In genomic region chrX:102645146-102645545, GRCm38 (mm10) we compare ENCODE assay signal across 9 mouse cellular contexts. TPM values are rescaled to one million over a fixed set of nuclear protein-coding genes. Genes with fewer than 3 reads are reported as not detected.
DNase-seq lines count a peak whose midpoint lies in the region; ATAC-seq and TF ChIP-seq lines count a peak whose summit lies in the region.
"Had no signal": no experiment of that assay in that cellular context is flagged by ENCODE, and none has a peak within 500 bp of the region (broad histone marks: within the 10 kb centered on the region; RNA-seq: fewer than 3 reads in every experiment).

No protein-coding gene starts in this region.

- no peak overlapping the region for H3K9ac ChIP-seq in kidney, postnatal 0 days (ENCODE audit: low read depth, low read length)
- no peak overlapping the region for H3K9ac ChIP-seq in forebrain, embryonic 14.5 days (ENCODE audit: low read length)
- no peak overlapping the region for H3K9ac ChIP-seq in intestine, embryonic 16.5 days (ENCODE audit: low read depth, low read length)

- H3ac ChIP-seq in myocyte (ENCODE audit: control insufficient read depth, insufficient read length) = no peak overlapping the region

- no peaks in the 10 kb centered on the region for H3K4me1 ChIP-seq in kidney, postnatal 0 days (replicated peaks; ENCODE audit: insufficient read depth, low read length)
- no peaks in the 10 kb centered on the region for H3K4me1 ChIP-seq in forebrain, embryonic 14.5 days (ENCODE audit: control insufficient read depth, insufficient read depth, low read length)
- H3K4me1 ChIP-seq in intestine, embryonic 16.5 days (ENCODE audit: control insufficient read depth, insufficient read depth, low read length) = no peaks in the 10 kb centered on the region

- DNase-seq in kidney, postnatal 0 days (ENCODE audit: low spot score) = no peak
- DNase-seq in kidney, postnatal 10 days = no peak
- no peak for DNase-seq in forebrain, embryonic 14.5 days (ENCODE audit: low spot score)
- no peak for DNase-seq in left cerebral cortex, adult 8-10 months (ENCODE audit: low spot score in 2 of 2)
- DNase-seq in kidney, adult 18-20 months = no peak

- TF ChIP-seq POLR2A in myocyte (IDR thresholded peaks at IDR 0.05; ENCODE audit: insufficient read length, low read depth) = no peak

- ATAC-seq in kidney, postnatal 0 days (replicated peaks; ENCODE audit: low FRiP score, low read depth) = no peak
- no peak for ATAC-seq in forebrain, embryonic 14.5 days
- no peak for ATAC-seq in intestine, embryonic 16.5 days
- no peak for ATAC-seq in inflammation-experienced regulatory T-cells, adult 6 months

- H3K36me3 ChIP-seq in kidney, postnatal 0 days (ENCODE audit: insufficient read depth, low read length) = no peaks in the 10 kb centered on the region
- H3K36me3 ChIP-seq in forebrain, embryonic 14.5 days (ENCODE audit: control insufficient read depth, insufficient read depth, low read length) = no peaks in the 10 kb centered on the region
- no peaks in the 10 kb centered on the region for H3K36me3 ChIP-seq in intestine, embryonic 16.5 days (ENCODE audit: control insufficient read depth, insufficient read depth, low read length)
- H3K36me3 ChIP-seq in myocyte (ENCODE audit: control insufficient read depth, insufficient read depth) = no peaks in the 10 kb centered on the region

- no peak overlapping the region for H3K27ac ChIP-seq in kidney, postnatal 0 days
- H3K27ac ChIP-seq in forebrain, embryonic 14.5 days (ENCODE audit: low read depth, low read length) = no peak overlapping the region
- no peak overlapping the region for H3K27ac ChIP-seq in intestine, embryonic 16.5 days (ENCODE audit: low read length)

- no peaks in the 10 kb centered on the region for H3K79me2 ChIP-seq in myocyte (ENCODE audit: control insufficient read depth, insufficient read depth)

- TF ChIP-seq CTCF in kidney, postnatal 0 days (IDR thresholded peaks at IDR 0.05; ENCODE audit: low read depth) = no peak

- H3K4me2 ChIP-seq in kidney, postnatal 0 days (ENCODE audit: low read length) = peak overlapping the region; percentile 56
- peak overlapping the region; percentile 56 for H3K4me2 ChIP-seq in forebrain, embryonic 14.5 days (ENCODE audit: low read length)
- peak overlapping the region; percentile 54 for H3K4me2 ChIP-seq in intestine, embryonic 16.5 days (ENCODE audit: low read depth, low read length)
- peak overlapping the region; percentile 73 for H3K4me2 ChIP-seq in myocyte (ENCODE audit: low read depth)

- no peaks in the 10 kb centered on the region for H3K9me3 ChIP-seq in kidney, postnatal 0 days (replicated peaks; ENCODE audit: low read length)
- no peaks in the 10 kb centered on the region for H3K9me3 ChIP-seq in forebrain, embryonic 14.5 days (replicated peaks; ENCODE audit: control insufficient read depth, low read length)
- H3K9me3 ChIP-seq in intestine, embryonic 16.5 days (ENCODE audit: control insufficient read depth, low read length) = no peaks in the 10 kb centered on the region

- peak overlapping the region; percentile 52; the same call in 1 of the 2 replicates for H3K4me3 ChIP-seq in kidney, postnatal 0 days (replicated peaks; ENCODE audit: low read depth, low read length)
- H3K4me3 ChIP-seq in forebrain, embryonic 14.5 days (ENCODE audit: low read depth, low read length) = no peak overlapping the region
- H3K4me3 ChIP-seq in intestine, embryonic 16.5 days (ENCODE audit: low read length) = peak overlapping the region; percentile 64
- peak overlapping the region; percentile 41 for H3K4me3 ChIP-seq in myocyte

- no peaks in the 10 kb centered on the region for H3K27me3 ChIP-seq in kidney, postnatal 0 days (ENCODE audit: insufficient read depth, low read length)
- H3K27me3 ChIP-seq in forebrain, embryonic 14.5 days (replicated peaks; ENCODE audit: control insufficient read depth, insufficient read depth, low read length) = no peaks in the 10 kb centered on the region
- H3K27me3 ChIP-seq in intestine, embryonic 16.5 days (replicated peaks; ENCODE audit: control insufficient read depth, insufficient read depth, low read length) = no peaks in the 10 kb centered on the region; the same call in 1 of the 2 replicates
- H3K27me3 ChIP-seq in myocyte (ENCODE audit: control insufficient read depth, insufficient read depth, insufficient read length) = no peaks in the 10 kb centered on the region

- WGBS in kidney, postnatal 0 days = 56% methylated on average over 6 of the region's 6 CpGs
- 67% methylated on average over 6 of the region's 6 CpGs for WGBS in forebrain, embryonic 14.5 days
- WGBS in intestine, embryonic 16.5 days = 43% methylated on average over 6 of the region's 6 CpGs

TF ChIP-seq in myocyte, 11 proteins besides CTCF, POLR2A, EP300 and RAD21:
- TF ChIP-seq REST (IDR thresholded peaks at IDR 0.05; ENCODE audit: insufficient read depth, insufficient read length) = no peak
- no peak for TF ChIP-seq USF1 (IDR thresholded peaks at IDR 0.05; ENCODE audit: low read depth)
- TF ChIP-seq SRF (IDR thresholded peaks at IDR 0.05; ENCODE audit: control insufficient read depth, insufficient read length, low read depth) = no peak
- TF ChIP-seq CEBPB (IDR thresholded peaks at IDR 0.05; ENCODE audit: insufficient read depth, poor library complexity, severe bottlenecking) = no peak
- no peak for TF ChIP-seq MAX (IDR thresholded peaks at IDR 0.05; ENCODE audit: low read depth)
- TF ChIP-seq E2F4 (IDR thresholded peaks at IDR 0.05; ENCODE audit: insufficient read depth) = no peak
- TF ChIP-seq TCF3 (IDR thresholded peaks at IDR 0.05; ENCODE audit: insufficient read length, low read depth) = no peak
- no peak for TF ChIP-seq POLR2AphosphoS2 (IDR thresholded peaks at IDR 0.05; ENCODE audit: insufficient read length, low read depth)
- no peak for TF ChIP-seq MYOG (IDR thresholded peaks at IDR 0.05; ENCODE audit: control insufficient read depth in 1 of 3, insufficient read depth in 1 of 3, insufficient read length in 2 of 3, low read depth in 2 of 3)
- TF ChIP-seq TCF12 (IDR thresholded peaks at IDR 0.05; ENCODE audit: insufficient read depth, poor library complexity, severe bottlenecking) = no peak
- no peak for TF ChIP-seq MYOD1 (IDR thresholded peaks at IDR 0.05; ENCODE audit: control insufficient read depth in 1 of 3, insufficient read length in 2 of 3, low read depth in 2 of 3)
TF ChIP-seq in myocyte: peak in this region for 0.

RNA-seq across cellular contexts. Expression of gene Phka1, which starts 1.1 kb away (rescaled TPM):
- polyA plus RNA-seq in kidney, postnatal 0 days (2015; fragmentation: Nextera tagmentation; extraction: Ambion mirVana) = 3.8 and 4.0 TPM in 2 replicates
- polyA plus RNA-seq in forebrain, embryonic 14.5 days (2014; fragmentation: Nextera tagmentation; extraction: Ambion mirVana) = 3.8 and 4.3 TPM in 2 replicates
- 4.4 TPM in 2 replicates for polyA plus RNA-seq in intestine, embryonic 16.5 days (2015; fragmentation: Nextera tagmentation; extraction: Ambion mirVana)
- 8.7 TPM for polyA plus RNA-seq in myocyte (2012; fragmentation: generic; extraction: Trizol)
- 10 to 100 TPM; 16.6 to 21.2 (median 17.7) TPM for total RNA-seq in left cerebral cortex, adult 8-10 months (2022)
- polyA plus RNA-seq in inflammation-experienced regulatory T-cells, adult 6 months (2017; shearing (Covaris generic)) = under 1 TPM in 1 of 3 experiments, not detected in 2; 0.09 TPM

RNA-seq across cellular contexts. Expression of gene Gm3880, which starts 41.6 kb away (rescaled TPM):
- not detected in 2 replicates for polyA plus RNA-seq in kidney, postnatal 0 days (2015; fragmentation: Nextera tagmentation; extraction: Ambion mirVana)
- not detected in 2 replicates for polyA plus RNA-seq in forebrain, embryonic 14.5 days (2014; fragmentation: Nextera tagmentation; extraction: Ambion mirVana)
- not detected in 2 replicates for polyA plus RNA-seq in intestine, embryonic 16.5 days (2015; fragmentation: Nextera tagmentation; extraction: Ambion mirVana)
- not detected for polyA plus RNA-seq in myocyte (2012; fragmentation: generic; extraction: Trizol)
- total RNA-seq in left cerebral cortex, adult 8-10 months (2022) = not detected
- polyA plus RNA-seq in inflammation-experienced regulatory T-cells, adult 6 months (2017; shearing (Covaris generic)) = not detected
- total RNA-seq: gastrocnemius, adult 8-10 months had no signal
